Mouse (Mus musculus) brown adipose tissue, adult 24 weeks (tissue): ENCODE measurements around the gene F7. TPM values are rescaled to one million over a fixed set of nuclear protein-coding genes. Genes with fewer than 3 reads are reported as not detected.

Experiments used
- H3K27ac ChIP-seq: fragments of 200-500 bp; replicated peaks from 2 replicates; pipeline ENCODE4 v1.5.1; 2012; ENCODE audit warnings: low read depth, mild to moderate bottlenecking, low read length
- H3K4me1 ChIP-seq: fragments of 200-500 bp; 2 replicates; pipeline ENCODE4 v1.6.1; 2012; ENCODE audit warnings: low read length, mixed read lengths; ENCODE audit not compliant: control insufficient read depth, insufficient read depth, insufficient read length
- H3K4me3 ChIP-seq: fragments of 200-500 bp; 2 replicates; pipeline ENCODE4 v1.5.1; 2012; ENCODE audit warnings: low read depth, mild to moderate bottlenecking, low read length, moderate library complexity; ENCODE audit not compliant: insufficient read depth
- polyA plus RNA-seq: library from polyadenylated mRNA; stranded (reverse); fragments of >200 nt; gene quantifications from 2 replicates; pipeline ENCODE4 v1.2.4, GENCODE M21; 2012; ENCODE audit not compliant: missing spikeins, insufficient read depth, insufficient read length

Gene F7
- polyA plus RNA-seq, 1 experiment: not detected

DNA sequence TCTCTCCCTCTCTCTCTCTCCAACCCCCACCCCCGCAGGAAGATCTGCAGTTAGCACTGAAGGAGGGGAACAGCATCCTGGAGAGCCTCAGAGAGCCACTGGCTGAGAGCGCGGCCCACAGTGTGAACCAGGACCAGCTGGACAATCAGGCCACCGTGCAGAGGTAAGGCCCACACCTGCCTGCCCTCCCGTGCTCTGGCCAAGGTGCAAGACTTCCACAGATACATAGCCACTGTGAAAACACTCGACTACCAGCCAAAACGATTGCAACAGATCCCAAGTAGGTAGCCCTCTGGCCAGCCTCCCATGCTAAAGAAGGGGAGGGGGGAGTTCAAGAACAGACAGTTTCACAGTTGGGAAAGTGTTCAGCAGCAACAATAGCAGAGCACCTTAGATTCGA is 27.5 kb upstream of the F7 start:
- no peaks in the 10 kb centered on the region for H3K4me1 ChIP-seq
- no peak overlapping the region for H3K27ac ChIP-seq
- no peak overlapping the region for H3K4me3 ChIP-seq

- Histone ChIP-seq H3K4me3 (no peak overlapping the region), H3K4me1 (no peaks in the 10 kb centered on the region), H3K27ac (no peak overlapping the region)
Observed at GRCm38 (mm10) chr8:12999793-13000192, 26.0 kb upstream of the F7 start.

DNA sequence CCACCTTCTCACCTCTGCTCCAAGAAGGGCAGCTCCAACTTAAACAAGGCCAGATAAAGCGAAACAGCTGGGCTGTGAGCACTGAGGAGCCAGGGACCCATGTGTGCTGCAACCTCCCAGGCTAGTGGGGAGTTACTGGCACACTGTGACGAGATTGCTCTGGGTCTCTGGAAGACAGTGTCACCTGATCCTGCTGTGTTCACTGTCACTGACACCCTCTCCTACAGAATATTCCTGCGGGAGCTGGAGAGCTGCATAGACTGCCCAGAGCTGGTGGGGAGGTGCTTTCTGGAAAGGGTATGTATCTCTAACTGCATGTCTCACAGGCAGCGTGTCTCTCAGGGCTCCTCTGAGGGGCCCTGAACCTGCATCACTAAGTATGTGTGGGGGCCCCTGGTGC is 18.4 kb upstream of the F7 start:
- H3K4me1 ChIP-seq: no peaks in the 10 kb centered on the region
- H3K27ac ChIP-seq: no peak overlapping the region
- H3K4me3 ChIP-seq: no peak overlapping the region

- Histone ChIP-seq H3K27ac (no peak overlapping the region), H3K4me3 (no peak overlapping the region), H3K4me1 (no peaks in the 10 kb centered on the region)
Observed at GRCm38 (mm10) chr8:13010313-13010712, 15.5 kb upstream of the F7 start.

DNA sequence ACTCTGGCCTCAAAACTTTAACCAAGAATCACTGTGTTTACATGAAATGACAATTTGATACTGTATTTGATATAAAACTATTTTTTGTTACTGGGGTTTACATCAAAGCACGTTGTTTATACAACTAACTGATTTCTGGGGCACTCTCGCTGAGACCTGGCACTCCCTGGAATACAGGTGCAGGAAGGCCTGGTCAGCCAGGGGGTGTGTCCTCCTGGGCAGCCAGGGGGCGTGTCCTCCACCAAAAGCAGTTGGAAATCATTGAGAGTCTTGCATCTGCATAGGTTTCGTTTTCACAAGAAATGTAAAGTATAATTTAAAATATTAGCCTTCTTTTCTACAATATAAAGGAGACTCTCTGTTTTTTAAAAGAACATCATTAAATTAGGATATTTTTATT is 6.3 kb upstream of the F7 start:
- no peaks in the 10 kb centered on the region for H3K4me1 ChIP-seq
- no peak overlapping the region for H3K4me3 ChIP-seq
- H3K27ac ChIP-seq: no peak overlapping the region

GRCm38 (mm10) chr8:13021830-13022229 is 4.0 kb upstream of the F7 start:
- Histone ChIP-seq H3K4me3 (no peak overlapping the region), H3K4me1 (no peaks in the 10 kb centered on the region), H3K27ac (no peak overlapping the region)

GRCm38 (mm10) chr8:13027615-13028014 is 1.8 kb downstream of the F7 start:
- H3K4me1 ChIP-seq: no peaks in the 10 kb centered on the region
- H3K4me3 ChIP-seq: no peak overlapping the region

DNA sequence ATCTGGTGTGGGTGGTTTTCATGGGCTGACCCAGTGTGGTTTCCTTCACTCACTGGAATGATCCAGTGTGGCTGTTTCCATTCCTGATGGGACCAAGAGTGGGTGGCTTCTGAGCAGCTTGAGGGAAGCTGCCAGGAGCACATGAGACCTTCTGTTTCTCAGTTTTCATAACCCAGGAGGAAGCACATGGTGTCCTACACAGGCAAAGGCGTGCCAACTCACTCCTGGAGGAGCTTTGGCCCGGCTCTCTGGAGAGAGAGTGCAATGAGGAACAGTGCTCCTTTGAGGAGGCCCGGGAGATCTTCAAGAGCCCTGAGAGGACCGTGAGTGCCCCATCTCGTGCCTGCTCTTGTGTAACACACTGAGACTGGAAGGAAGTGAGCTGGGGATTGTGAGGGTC is 2.6 kb downstream of the F7 start:
- Histone ChIP-seq H3K27ac (no peak overlapping the region), H3K4me3 (no peak overlapping the region)

More at GRCm38 (mm10) chr8:13027615-13028014, 1.8 kb downstream of the F7 start:
- H3K27ac ChIP-seq: no peak overlapping the region

GRCm38 (mm10) chr8:13036346-13036812 is 10.5 kb downstream of the F7 start:
- H3K4me1 ChIP-seq: no peaks in the 10 kb centered on the region
- no peak overlapping the region for H3K27ac ChIP-seq
- no peak overlapping the region for H3K4me3 ChIP-seq

More for the DNA sequence above, 2.6 kb downstream of the F7 start:
- H3K4me1 ChIP-seq: no peaks in the 10 kb centered on the region

DNA sequence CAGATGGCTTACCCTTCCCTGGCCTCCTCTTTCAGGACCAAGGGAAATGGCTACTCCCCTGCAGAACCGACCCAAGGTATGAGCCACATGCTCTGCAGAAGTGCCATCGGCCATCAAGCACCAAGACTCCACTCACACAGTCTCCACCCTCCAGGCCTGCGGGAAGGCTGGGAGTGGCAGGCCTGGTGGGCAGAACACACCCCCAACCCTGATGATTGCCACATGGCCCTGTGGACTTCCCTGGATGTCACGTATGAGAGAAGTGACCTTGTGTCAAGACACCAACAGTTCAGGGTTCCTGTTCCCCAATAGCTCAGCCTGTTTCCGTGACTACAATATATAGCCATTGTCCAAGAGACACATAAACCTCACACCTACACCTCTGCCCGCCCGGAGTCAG is 11.2 kb downstream of the F7 start, which contains the start of gene F10:
Gene F10, plus strand, starts transcription at position 294 of the 400 bp plus-strand sequence.
- Histone ChIP-seq H3K4me3 (no peak within 1 kb of the TSS), H3K27ac (no peak within 1 kb of the TSS)

GRCm38 (mm10) chr8:13037569-13037968 is 11.7 kb downstream of the F7 start:
- Histone ChIP-seq H3K27ac (no peak overlapping the region), H3K4me1 (no peaks in the 10 kb centered on the region), H3K4me3 (no peak overlapping the region)

More for the DNA sequence above, 11.2 kb downstream of the F7 start, which contains the start of gene F10:
- no peaks in the 10 kb centered on the region for H3K4me1 ChIP-seq

DNA sequence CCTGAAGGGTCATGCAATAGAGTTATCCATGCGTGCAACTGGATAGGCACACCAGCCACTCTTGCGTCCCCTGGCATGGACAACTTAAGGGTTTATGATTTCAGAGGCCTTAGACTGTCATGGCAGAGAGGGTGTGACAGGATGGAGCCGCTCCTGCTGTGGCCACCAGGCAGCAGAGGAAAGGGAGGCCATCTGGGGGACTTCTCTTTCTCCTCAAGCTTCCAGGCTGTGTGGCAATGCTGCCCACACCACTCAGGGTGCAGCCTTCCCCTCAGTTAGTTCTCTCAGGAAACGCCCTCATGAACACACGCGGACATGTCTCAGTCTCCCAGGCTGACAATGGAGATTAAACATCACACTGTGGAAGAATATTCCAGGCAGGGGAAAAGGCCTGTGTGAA is 13.2 kb downstream of the F7 start:
- H3K27ac ChIP-seq: no peak overlapping the region

GRCm38 (mm10) chr8:13041459-13041858 is 15.6 kb downstream of the F7 start:
- no peak overlapping the region for H3K4me3 ChIP-seq
- H3K4me1 ChIP-seq: no peaks in the 10 kb centered on the region
- H3K27ac ChIP-seq: no peak overlapping the region

More for the DNA sequence above, 13.2 kb downstream of the F7 start:
- H3K4me1 ChIP-seq: no peaks in the 10 kb centered on the region
- no peak overlapping the region for H3K4me3 ChIP-seq

DNA sequence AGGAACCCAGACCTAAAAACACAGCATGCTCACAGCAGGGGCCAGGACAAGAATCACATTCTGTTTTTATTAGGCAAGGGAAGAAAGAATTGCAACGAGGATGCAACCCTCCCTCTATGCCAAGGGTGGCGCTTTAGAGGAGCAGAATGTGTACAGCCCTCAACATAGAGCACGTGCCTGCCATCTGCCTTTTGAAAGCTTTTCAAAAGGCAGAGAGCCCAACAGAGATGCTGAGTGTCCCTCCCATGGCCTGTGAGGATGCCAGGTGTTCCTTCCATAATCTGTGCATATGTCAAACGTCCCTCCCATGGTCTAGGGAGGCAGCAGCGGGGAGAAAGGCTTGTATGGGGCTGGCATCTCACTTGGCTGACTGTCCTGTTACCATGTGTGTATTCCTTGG is 21.8 kb downstream of the F7 start:
- H3K27ac ChIP-seq: no peak overlapping the region
- no peaks in the 10 kb centered on the region for H3K4me1 ChIP-seq
- no peak overlapping the region for H3K4me3 ChIP-seq

- H3K27ac ChIP-seq: no peak overlapping the region
- H3K4me1 ChIP-seq: no peaks in the 10 kb centered on the region
- no peak overlapping the region for H3K4me3 ChIP-seq
Observed at GRCm38 (mm10) chr8:13050550-13050949, 24.7 kb downstream of the F7 start.

- H3K27ac ChIP-seq: no peak overlapping the region
- H3K4me3 ChIP-seq: no peak overlapping the region
- no peaks in the 10 kb centered on the region for H3K4me1 ChIP-seq
Observed at GRCm38 (mm10) chr8:13057351-13057750, 31.5 kb downstream of the F7 start.
